Mouse (Mus musculus): ENCODE measurements around the gene Cadps. TPM values are rescaled to one million over a fixed set of nuclear protein-coding genes. Genes with fewer than 3 reads are reported as not detected.
"Not testable (repeated sequence)": the region's sequence is repeated elsewhere in the genome, so short reads cannot be mapped to it uniquely, and the experiment has no call there.

The Cadps gene
- polyA plus RNA-seq, 1 experiment from 2014 or later: 15.1 TPM

DNA sequence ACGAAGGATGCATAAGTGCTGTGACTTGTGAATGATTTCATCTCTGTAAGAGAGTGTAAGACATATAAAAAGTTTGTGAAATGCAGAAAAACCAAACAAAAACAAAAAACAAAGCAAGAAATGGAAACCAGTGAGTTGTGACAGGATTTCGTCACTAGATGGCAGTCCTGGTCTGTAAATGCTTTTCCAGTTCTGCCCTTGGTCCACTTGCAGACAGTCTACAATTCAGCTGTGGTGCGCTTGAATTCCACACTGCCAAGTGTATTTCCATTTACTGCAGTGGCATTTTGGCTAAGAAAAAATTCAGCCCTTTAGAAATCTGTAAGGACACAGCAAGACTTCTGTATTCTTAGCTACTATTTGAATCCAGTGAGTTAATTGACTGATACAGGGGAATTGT lies 247.8 kb downstream of the Cadps start:
- no peaks in the 10 kb centered on the region for H3K36me3 ChIP-seq (replicated peaks)
- H3K4me3 ChIP-seq (replicated peaks): no peak overlapping the region
- H3K4me2 ChIP-seq: no peak overlapping the region
- no peak overlapping the region for H3K27ac ChIP-seq
- 21% methylated on average over 3 of the region's 3 CpGs for WGBS
- no peak overlapping the region for H3K9ac ChIP-seq
- H3K27me3 ChIP-seq: no peaks in the 10 kb centered on the region
- no peaks in the 10 kb centered on the region for H3K9me3 ChIP-seq
- no peaks in the 10 kb centered on the region for H3K4me1 ChIP-seq
- peak; percentile 36; the same call in 1 of the 2 replicates for ATAC-seq (ENCODE audit: low FRiP score)

DNA sequence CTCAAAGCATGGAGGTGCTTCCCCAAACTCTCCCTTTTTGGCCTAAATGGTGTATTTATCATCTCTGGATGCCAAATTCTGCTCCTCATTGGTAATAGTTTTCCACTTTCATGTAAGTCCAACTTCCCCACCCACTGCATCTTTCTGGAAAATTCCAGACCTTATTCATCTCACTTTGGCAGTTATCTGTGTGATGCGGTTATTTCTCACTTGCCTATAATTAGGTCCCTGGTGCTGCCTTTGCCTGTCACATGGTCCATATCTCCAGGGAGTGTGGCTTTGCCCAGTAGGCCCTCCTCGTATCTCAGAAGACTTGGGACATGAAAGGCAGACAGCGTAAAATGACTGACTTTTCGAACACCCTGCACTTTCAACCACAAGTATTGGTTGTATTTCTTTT lies 248.5 kb downstream of the Cadps start:
- H3K4me3 ChIP-seq (replicated peaks): no peak overlapping the region
- no peak overlapping the region for H3K4me2 ChIP-seq
- no peaks in the 10 kb centered on the region for H3K4me1 ChIP-seq
- 83% methylated on average over 4 of the region's 4 CpGs for WGBS
- no peak overlapping the region for H3K27ac ChIP-seq
- no peaks in the 10 kb centered on the region for H3K27me3 ChIP-seq
- H3K9ac ChIP-seq: no peak overlapping the region
- H3K9me3 ChIP-seq: no peaks in the 10 kb centered on the region
- ATAC-seq (ENCODE audit: low FRiP score): no peak
- no peaks in the 10 kb centered on the region for H3K36me3 ChIP-seq (replicated peaks)

DNA sequence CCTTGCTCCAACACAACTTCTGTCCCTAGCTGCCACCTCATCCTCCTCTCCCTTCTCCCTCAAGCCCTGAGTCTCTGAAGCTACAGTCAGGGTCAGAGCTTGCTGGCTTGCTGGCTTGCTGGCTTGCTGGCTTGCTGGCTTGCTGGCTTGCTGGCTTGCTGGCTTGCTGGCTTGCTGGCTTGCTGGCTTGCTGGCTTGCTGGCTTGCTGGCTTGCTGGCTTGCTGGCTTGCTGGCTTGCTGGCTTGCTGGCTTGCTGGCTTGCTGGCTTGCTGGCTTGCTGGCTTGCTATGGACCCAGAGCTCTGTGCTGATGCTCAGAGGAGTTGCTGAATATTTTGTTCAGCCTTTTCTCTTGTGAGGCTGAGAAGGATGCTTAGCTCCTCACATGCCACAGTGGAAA lies 261.1 kb downstream of the Cadps start:
- not testable (repeated sequence) for H3K36me3 ChIP-seq (replicated peaks); H3K4me1 ChIP-seq; H3K9ac ChIP-seq; H3K27me3 ChIP-seq; H3K4me2 ChIP-seq; ATAC-seq (ENCODE audit: low FRiP score); H3K27ac ChIP-seq; H3K9me3 ChIP-seq; H3K4me3 ChIP-seq (replicated peaks)

DNA sequence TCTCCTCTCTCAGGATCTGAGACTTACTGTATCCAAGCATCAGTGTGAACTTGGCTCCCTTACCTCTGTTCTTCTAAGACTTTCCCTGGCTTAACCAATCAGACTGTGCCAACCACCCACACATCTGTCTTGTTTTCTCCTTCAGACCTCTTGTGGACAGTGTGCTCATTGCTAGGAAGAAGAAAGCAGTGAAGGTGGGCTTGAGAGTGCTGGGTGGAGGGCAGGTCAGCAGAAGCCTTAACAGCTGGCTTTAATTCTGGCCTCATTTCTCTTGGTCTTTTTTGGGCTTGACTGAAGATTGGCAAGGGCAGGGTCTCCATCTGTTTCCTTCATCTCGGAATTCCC lies 262.7 kb downstream of the Cadps start:
- Histone ChIP-seq H3K9me3 (no peaks in the 10 kb centered on the region), H3K27ac (no peak overlapping the region), H3K4me3 (replicated peaks) (no peak overlapping the region), H3K9ac (no peak overlapping the region), H3K27me3 (no peaks in the 10 kb centered on the region), H3K4me2 (no peak overlapping the region), H3K36me3 (replicated peaks) (no peaks in the 10 kb centered on the region), H3K4me1 (no peaks in the 10 kb centered on the region)
- WGBS: 87% methylated on average over 1 of the region's 1 CpGs
- no peak; the same call in 1 of the 2 replicates for ATAC-seq (ENCODE audit: low FRiP score)

DNA sequence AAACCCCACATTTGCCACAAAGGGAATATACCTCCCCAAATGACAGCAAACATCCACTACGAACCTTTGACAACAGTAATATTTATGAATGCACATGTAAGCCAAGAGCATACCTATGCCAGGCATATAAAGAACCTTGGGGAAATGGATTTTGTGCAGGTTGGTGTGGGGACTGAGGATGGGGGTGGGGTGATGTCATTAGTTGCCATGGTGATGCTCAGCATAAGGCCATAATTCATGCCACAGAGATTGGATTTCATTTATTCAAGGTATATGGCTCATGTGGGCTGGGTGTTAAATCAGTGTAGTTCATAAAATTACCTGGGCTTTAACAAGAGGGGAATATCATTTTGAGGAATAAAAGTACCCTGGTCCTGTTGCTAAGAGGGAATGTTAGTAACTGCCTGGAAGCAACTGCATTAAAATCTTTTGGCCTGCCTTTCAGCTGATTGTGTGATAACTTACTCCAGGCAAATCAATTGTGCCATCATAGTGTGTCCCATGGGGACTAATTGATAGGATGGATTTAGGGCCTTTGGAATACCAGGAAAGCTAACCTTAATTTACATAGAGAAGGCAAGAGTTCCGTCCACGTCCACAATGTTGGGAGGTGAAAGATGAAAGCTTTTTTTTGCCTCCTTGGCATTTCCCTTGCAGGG lies 263.2 kb downstream of the Cadps start:
- 77% methylated on average over 3 of the region's 3 CpGs for WGBS
- H3K36me3 ChIP-seq (replicated peaks): no peaks in the 10 kb centered on the region
- H3K27me3 ChIP-seq: no peaks in the 10 kb centered on the region
- H3K4me3 ChIP-seq (replicated peaks): no peak overlapping the region
- peak; percentile 53; the same call in 1 of the 2 replicates for ATAC-seq (ENCODE audit: low FRiP score)
- H3K4me1 ChIP-seq: no peaks in the 10 kb centered on the region
- no peak overlapping the region for H3K9ac ChIP-seq
- H3K9me3 ChIP-seq: no peaks in the 10 kb centered on the region
- no peak overlapping the region for H3K4me2 ChIP-seq
- no peak overlapping the region for H3K27ac ChIP-seq

DNA sequence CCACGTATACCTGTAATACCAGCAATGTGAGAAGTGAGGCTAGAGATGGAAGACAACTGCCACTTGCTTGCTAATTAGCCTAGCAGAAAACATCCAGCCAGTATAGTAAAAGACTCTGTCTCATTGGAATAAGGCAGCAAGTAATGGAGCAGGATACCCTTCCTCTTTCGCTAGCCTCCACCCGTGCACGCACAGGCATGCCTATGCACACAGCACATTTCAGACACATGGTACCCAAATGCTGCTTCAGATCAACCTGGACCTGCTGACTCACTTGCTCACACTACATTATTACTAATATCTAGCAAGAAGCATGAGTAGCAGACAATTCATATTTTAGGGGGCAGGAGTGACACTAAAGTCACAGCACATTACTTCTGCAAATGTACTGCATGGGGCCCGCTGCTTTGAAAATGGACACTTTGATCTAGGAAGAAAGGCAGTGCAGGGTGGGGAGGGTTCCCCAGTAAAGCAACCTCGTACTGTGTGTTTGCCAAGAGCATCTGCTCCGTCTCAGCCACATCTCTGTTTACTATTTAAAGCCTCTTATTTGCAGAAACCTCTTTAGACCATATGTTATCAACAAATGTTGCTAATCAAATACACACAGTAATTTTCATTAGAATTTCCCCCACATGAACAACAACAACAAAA lies 263.8 kb downstream of the Cadps start:
- H3K4me2 ChIP-seq: no peak overlapping the region

DNA sequence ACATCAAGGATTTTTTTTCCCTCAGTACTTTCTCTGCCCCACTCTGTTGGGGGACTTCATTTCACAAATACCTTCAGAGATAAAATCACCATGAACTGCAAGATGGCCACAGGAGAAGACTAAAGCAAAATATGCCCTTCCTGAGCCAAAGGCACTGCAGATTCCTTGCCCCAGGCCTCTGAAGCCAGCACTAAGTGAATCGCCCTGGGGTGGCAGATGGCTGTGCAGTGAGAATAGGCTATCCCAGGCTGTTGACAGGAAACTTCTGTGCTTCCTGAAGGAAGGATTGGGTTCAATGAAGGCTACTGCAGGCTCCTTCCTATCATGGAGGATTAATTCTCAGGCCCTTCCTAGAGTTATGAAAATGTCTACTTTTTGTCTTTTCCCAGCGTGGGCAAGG lies 268.4 kb downstream of the Cadps start:
- WGBS: 84% methylated on average over 2 of the region's 2 CpGs
- H3K4me3 ChIP-seq (replicated peaks): no peak overlapping the region
- no peaks in the 10 kb centered on the region for H3K9me3 ChIP-seq

More for the DNA sequence above, 263.8 kb downstream of the Cadps start:
- ATAC-seq (ENCODE audit: low FRiP score): no peak
- Histone ChIP-seq H3K9me3 (no peaks in the 10 kb centered on the region), H3K36me3 (replicated peaks) (no peaks in the 10 kb centered on the region), H3K27ac (no peak overlapping the region), H3K4me3 (replicated peaks) (no peak overlapping the region), H3K27me3 (no peaks in the 10 kb centered on the region), H3K4me1 (no peaks in the 10 kb centered on the region), H3K9ac (no peak overlapping the region)
- 76% methylated on average over 7 of the region's 7 CpGs for WGBS

DNA sequence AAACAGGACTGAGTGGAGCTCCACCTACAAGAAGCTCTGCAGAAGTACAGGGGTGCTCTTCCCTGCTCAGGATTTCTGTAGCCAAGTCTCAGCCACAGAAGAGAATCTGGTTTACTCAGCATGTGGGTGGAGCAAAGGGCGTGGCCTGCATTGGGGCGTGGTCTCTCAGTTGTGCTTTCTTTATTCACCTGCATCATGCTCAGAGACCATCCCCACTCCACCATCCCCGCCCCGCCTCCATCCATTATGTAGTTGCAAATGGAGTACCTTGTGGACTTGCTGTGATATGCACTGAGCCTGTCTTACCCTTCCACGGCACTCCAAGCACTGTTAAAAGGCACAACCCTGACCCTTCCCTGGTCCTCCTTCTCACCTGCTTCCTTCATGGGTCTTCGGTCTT lies 271.5 kb downstream of the Cadps start:
- Histone ChIP-seq H3K27ac (no peak overlapping the region), H3K27me3 (no peaks in the 10 kb centered on the region), H3K4me3 (replicated peaks) (no peak overlapping the region), H3K9me3 (no peaks in the 10 kb centered on the region), H3K9ac (no peak overlapping the region), H3K4me1 (0 out of 2 replicates have a peak, but pooled peaks cover 2% of the 10 kb centered on the region), H3K36me3 (replicated peaks) (no peaks in the 10 kb centered on the region), H3K4me2 (no peak overlapping the region)
- ATAC-seq (ENCODE audit: low FRiP score): 0 out of 2 replicates have a peak, but pooled peaks have one; percentile 9
- WGBS: 38% methylated on average over 6 of the region's 6 CpGs

More for the DNA sequence above, 268.4 kb downstream of the Cadps start:
- Histone ChIP-seq H3K4me2 (no peak overlapping the region), H3K36me3 (replicated peaks) (no peaks in the 10 kb centered on the region), H3K27me3 (no peaks in the 10 kb centered on the region), H3K4me1 (0 out of 2 replicates have a peak, but pooled peaks cover 2% of the 10 kb centered on the region), H3K27ac (no peak overlapping the region), H3K9ac (no peak overlapping the region)
- ATAC-seq (ENCODE audit: low FRiP score): no peak

DNA sequence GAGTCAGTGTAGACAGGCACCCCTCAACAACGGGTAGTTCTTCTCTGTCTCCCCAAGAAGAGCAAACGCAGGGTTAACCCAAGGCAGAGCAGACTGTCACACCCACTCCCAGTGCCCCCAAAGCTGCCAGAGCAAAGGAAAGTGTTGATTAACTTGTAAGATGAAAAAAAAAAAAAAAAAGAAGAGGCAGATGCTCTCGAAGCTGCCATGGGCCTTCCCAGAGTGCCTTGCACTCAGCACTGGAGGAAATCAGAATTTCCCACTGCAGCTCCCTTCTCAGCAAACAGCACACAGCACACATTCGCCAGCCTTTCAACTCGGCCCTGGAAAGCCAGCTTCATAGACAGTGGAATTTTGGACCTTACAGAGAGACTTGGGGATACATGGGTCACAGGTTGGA lies 271.9 kb downstream of the Cadps start:
- H3K27ac ChIP-seq: no peak overlapping the region
- no peak overlapping the region for H3K4me2 ChIP-seq
- H3K36me3 ChIP-seq (replicated peaks): no peaks in the 10 kb centered on the region
- H3K4me3 ChIP-seq (replicated peaks): no peak overlapping the region
- WGBS: 54% methylated on average over 5 of the region's 5 CpGs
- H3K9me3 ChIP-seq: no peaks in the 10 kb centered on the region
- H3K4me1 ChIP-seq: 0 out of 2 replicates have a peak, but pooled peaks cover 2% of the 10 kb centered on the region
- no peaks in the 10 kb centered on the region for H3K27me3 ChIP-seq
- no peak for ATAC-seq (ENCODE audit: low FRiP score)
- H3K9ac ChIP-seq: no peak overlapping the region

DNA sequence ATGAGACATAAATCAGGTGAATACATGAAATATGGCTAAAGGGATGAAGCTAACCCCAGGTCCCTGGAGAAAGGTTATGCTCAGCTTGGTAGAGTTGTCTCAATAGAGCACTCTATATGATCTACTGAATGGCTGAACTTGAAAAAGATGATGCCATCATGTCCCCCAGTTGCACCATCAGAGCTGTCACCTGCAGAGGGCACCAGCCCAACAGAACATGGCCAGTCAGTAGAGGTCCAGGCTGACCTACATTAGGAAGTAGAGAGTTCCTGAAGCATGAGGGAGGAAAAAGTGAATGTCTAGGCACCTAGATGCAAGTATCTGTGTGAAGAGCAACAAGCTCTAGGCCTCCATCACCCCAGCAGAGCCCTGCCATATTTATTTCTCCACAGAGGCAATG lies 273.6 kb downstream of the Cadps start:
- Histone ChIP-seq H3K9me3 (no peaks in the 10 kb centered on the region), H3K4me1 (0 out of 2 replicates have a peak, but pooled peaks cover 2% of the 10 kb centered on the region), H3K4me2 (no peak overlapping the region), H3K4me3 (replicated peaks) (no peak overlapping the region), H3K9ac (no peak overlapping the region), H3K27ac (no peak overlapping the region), H3K27me3 (no peaks in the 10 kb centered on the region), H3K36me3 (replicated peaks) (peaks cover 5% of the 10 kb centered on the region)
- no peak for ATAC-seq (ENCODE audit: low FRiP score)

DNA sequence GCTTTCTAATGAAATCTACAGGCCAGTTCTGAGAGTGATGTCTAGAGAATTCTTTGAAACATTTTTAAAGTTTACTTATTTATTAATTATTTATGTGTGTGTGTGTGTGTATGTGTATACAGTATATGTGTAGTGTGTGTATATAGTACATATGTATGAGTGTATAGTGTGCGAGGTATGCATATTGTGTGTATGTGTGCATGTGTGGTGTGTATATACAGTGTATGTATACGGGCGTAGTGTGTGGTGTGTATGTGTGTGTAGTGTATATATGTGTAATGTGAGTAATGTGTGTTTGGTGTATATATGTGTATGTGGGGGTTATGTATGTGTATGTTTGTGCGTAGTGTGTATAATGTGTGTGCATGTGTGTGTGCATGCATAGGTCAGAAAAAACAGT lies 275.4 kb downstream of the Cadps start:
- no peak for ATAC-seq (ENCODE audit: low FRiP score)
- 93% methylated on average over 4 of the region's 4 CpGs for WGBS

DNA sequence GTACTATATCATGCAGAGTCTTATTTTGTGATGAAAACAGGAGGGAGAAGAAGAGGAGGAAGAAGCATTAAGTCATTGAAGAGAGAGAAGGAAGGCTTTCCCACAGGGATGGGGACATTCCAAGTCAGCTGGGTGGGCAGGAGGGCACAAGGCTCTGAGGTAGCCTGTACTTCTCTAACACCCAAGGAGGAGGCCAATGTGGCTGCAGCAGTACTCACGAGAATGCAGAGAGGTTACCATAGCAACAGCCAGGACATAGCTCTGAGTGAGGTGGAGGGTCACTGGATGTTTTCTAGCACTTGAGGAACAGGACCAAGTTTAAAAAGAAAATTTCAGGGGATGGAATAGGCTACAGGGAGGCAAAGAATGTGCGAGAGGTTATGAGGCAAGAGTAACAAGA lies 281.1 kb downstream of the Cadps start:
- H3K27ac ChIP-seq: no peak overlapping the region
- 0 out of 2 replicates have a peak, but pooled peaks cover 3% of the 10 kb centered on the region for H3K4me1 ChIP-seq
- WGBS: 42% methylated on average over 2 of the region's 2 CpGs
- ATAC-seq (ENCODE audit: low FRiP score): peak; percentile 36; the same call in 1 of the 2 replicates
- no peak overlapping the region for H3K9ac ChIP-seq
- H3K36me3 ChIP-seq (replicated peaks): peaks cover 5% of the 10 kb centered on the region
- no peaks in the 10 kb centered on the region for H3K27me3 ChIP-seq
- no peak overlapping the region for H3K4me3 ChIP-seq (replicated peaks)
- H3K9me3 ChIP-seq: no peaks in the 10 kb centered on the region
- H3K4me2 ChIP-seq: no peak overlapping the region

More for the DNA sequence above, 275.4 kb downstream of the Cadps start:
- Histone ChIP-seq H3K4me2 (no peak overlapping the region), H3K36me3 (replicated peaks) (peaks cover 5% of the 10 kb centered on the region), H3K4me3 (replicated peaks) (no peak overlapping the region), H3K27ac (no peak overlapping the region), H3K9me3 (no peaks in the 10 kb centered on the region), H3K27me3 (no peaks in the 10 kb centered on the region), H3K9ac (no peak overlapping the region), H3K4me1 (0 out of 2 replicates have a peak, but pooled peaks cover 2% of the 10 kb centered on the region)

DNA sequence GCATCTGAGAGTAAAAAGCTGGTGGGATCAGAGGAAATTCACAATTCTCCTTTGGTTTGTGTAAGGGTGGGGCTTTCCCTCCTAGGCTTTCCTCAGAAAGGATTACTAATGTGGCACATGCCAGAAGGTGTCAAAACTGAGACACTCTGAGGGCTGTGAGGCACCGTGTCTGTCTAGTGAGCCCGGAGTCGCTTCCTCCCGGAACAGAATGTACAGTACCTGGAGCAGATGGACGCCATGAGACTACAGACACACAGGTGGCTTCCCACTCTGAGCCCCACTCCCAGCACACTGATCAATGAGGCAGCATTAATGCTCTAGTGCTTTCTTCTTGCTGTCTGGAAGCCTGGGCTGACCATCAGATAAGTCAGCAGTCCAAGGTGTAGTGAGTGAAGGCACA lies 283.8 kb downstream of the Cadps start:
- H3K27ac ChIP-seq: no peak overlapping the region

More for the DNA sequence above, 283.8 kb downstream of the Cadps start:
- H3K36me3 ChIP-seq (replicated peaks): no peaks in the 10 kb centered on the region
- no peak overlapping the region for H3K4me2 ChIP-seq
- no peaks in the 10 kb centered on the region for H3K9me3 ChIP-seq
- no peak overlapping the region for H3K9ac ChIP-seq
- 84% methylated on average over 5 of the region's 5 CpGs for WGBS
- no peaks in the 10 kb centered on the region for H3K27me3 ChIP-seq
- H3K4me3 ChIP-seq (replicated peaks): no peak overlapping the region
- ATAC-seq (ENCODE audit: low FRiP score): no peak
- 0 out of 2 replicates have a peak, but pooled peaks cover 3% of the 10 kb centered on the region for H3K4me1 ChIP-seq

All from forebrain, embryonic 12.5 days (tissue).